ENCODE assay signal across 9 mouse cellular contexts in genomic region chr13:32312663-32313062, GRCm38 (mm10). TPM values are rescaled to one million over a fixed set of nuclear protein-coding genes. Genes with fewer than 3 reads are reported as not detected.
A peak's percentile ranks its signal among the peaks of the same experiment; 100 is the strongest.
DNase-seq lines count a peak whose midpoint lies in the region; ATAC-seq and TF ChIP-seq lines count a peak whose summit lies in the region.
"Had no signal": no experiment of that assay in that cellular context is flagged by ENCODE, and none has a peak within 500 bp of the region (broad histone marks: within the 10 kb centered on the region; RNA-seq: fewer than 3 reads in every experiment).

No protein-coding gene starts in this region.

- TF ChIP-seq CTCF in liver, adult 2 months (IDR thresholded peaks at IDR 0.05; ENCODE audit: low read depth, low read length): peak; percentile 76
- TF ChIP-seq CTCF in heart, postnatal 0 days (IDR thresholded peaks at IDR 0.05; ENCODE audit: low read depth): peak; percentile 89

- H3K79me2 ChIP-seq in liver, adult 2 months (ENCODE audit: control insufficient read depth, insufficient read depth, low read length): no peaks in the 10 kb centered on the region

- DNase-seq in liver, adult 2 months (ENCODE audit: extremely low read depth, low read depth, low spot score): peak; percentile 75
- DNase-seq in MN1 (ENCODE audit: low spot score): peak; percentile 9
- peak; percentile 23 to 49 for DNase-seq in cerebellum, postnatal 25 days
- peak; percentile 44 for DNase-seq in heart, postnatal 0 days (ENCODE audit: low spot score)
- DNase-seq in left cerebral cortex, postnatal 25 days (ENCODE audit: low spot score in 2 of 2): peak; percentile 38 to 56
- DNase-seq in retina, postnatal 7 days (ENCODE audit: low read depth, low spot score): peak; percentile 5

- H3K27ac ChIP-seq in liver, adult 2 months (replicated peaks; ENCODE audit: insufficient read depth, low read depth, low read length): no peak overlapping the region
- H3K27ac ChIP-seq in liver, embryonic 12.5 days: no peak overlapping the region
- no peak overlapping the region for H3K27ac ChIP-seq in heart, postnatal 0 days (ENCODE audit: low read depth)
- H3K27ac ChIP-seq in intestine, embryonic 15.5 days: no peak overlapping the region
- H3K27ac ChIP-seq: neural tube, embryonic 13.5 days had no signal

- H3K4me2 ChIP-seq in liver, embryonic 12.5 days: no peak overlapping the region
- no peak overlapping the region for H3K4me2 ChIP-seq in heart, postnatal 0 days (ENCODE audit: low read depth, low read length)
- H3K4me2 ChIP-seq in intestine, embryonic 15.5 days (replicated peaks): no peak overlapping the region
- H3K4me2 ChIP-seq: neural tube, embryonic 13.5 days had no signal

- ATAC-seq in liver, embryonic 12.5 days: no peak
- ATAC-seq in heart, postnatal 0 days (ENCODE audit: insufficient read depth, low read depth): peak; percentile 60; the same call in 1 of the 2 replicates
- no peak for ATAC-seq in intestine, embryonic 15.5 days

- no peak for TF ChIP-seq POLR2A in liver, adult 2 months (IDR thresholded peaks at IDR 0.05; ENCODE audit: extremely low read depth, insufficient read depth, low read length)

- intact Hi-C loops in left cerebral cortex, postnatal 25 days (cut with DNase I): loop anchor here (2.0 kb wide), 1 partner anchor 98 kb away; no protein-coding TSS in a partner anchor

- H3K27me3 ChIP-seq in liver, adult 2 months (ENCODE audit: control insufficient read depth, insufficient read depth, low read length): no peaks in the 10 kb centered on the region
- no peaks in the 10 kb centered on the region for H3K27me3 ChIP-seq in liver, embryonic 12.5 days (replicated peaks)
- no peaks in the 10 kb centered on the region for H3K27me3 ChIP-seq in heart, postnatal 0 days (ENCODE audit: control insufficient read depth, insufficient read depth, low read length)
- no peaks in the 10 kb centered on the region for H3K27me3 ChIP-seq in intestine, embryonic 15.5 days (replicated peaks)

- no peak for TF ChIP-seq EP300 in heart, postnatal 0 days (IDR thresholded peaks at IDR 0.05; ENCODE audit: low read depth)

- no peak overlapping the region for H3K9ac ChIP-seq in liver, adult 2 months (ENCODE audit: low read depth, low read length)
- no peak overlapping the region for H3K9ac ChIP-seq in liver, embryonic 12.5 days
- H3K9ac ChIP-seq in heart, postnatal 0 days (replicated peaks; ENCODE audit: low read depth, low read length): no peak overlapping the region
- H3K9ac ChIP-seq in intestine, embryonic 15.5 days: no peak overlapping the region
- H3K9ac ChIP-seq: neural tube, embryonic 13.5 days had no signal

- no peaks in the 10 kb centered on the region for H3K9me3 ChIP-seq in liver, embryonic 12.5 days (replicated peaks)
- H3K9me3 ChIP-seq in heart, postnatal 0 days (replicated peaks; ENCODE audit: control insufficient read depth, low read length): no peaks in the 10 kb centered on the region
- no peaks in the 10 kb centered on the region for H3K9me3 ChIP-seq in intestine, embryonic 15.5 days
- H3K9me3 ChIP-seq: neural tube, embryonic 13.5 days had no signal

- no peaks in the 10 kb centered on the region for H3K4me1 ChIP-seq in liver, adult 2 months (ENCODE audit: control insufficient read depth, insufficient read depth, low read length)
- no peaks in the 10 kb centered on the region for H3K4me1 ChIP-seq in liver, embryonic 12.5 days
- H3K4me1 ChIP-seq in heart, postnatal 0 days (ENCODE audit: control insufficient read depth, insufficient read depth): no peaks in the 10 kb centered on the region
- peaks cover 7% of the 10 kb centered on the region; the same call in 1 of the 2 replicates for H3K4me1 ChIP-seq in intestine, embryonic 15.5 days (replicated peaks)
- H3K4me1 ChIP-seq: neural tube, embryonic 13.5 days had no signal

- no peaks in the 10 kb centered on the region for H3K36me3 ChIP-seq in liver, adult 2 months (ENCODE audit: control insufficient read depth, insufficient read depth, low read length)
- H3K36me3 ChIP-seq in liver, embryonic 12.5 days: no peaks in the 10 kb centered on the region
- H3K36me3 ChIP-seq in heart, postnatal 0 days (replicated peaks; ENCODE audit: control insufficient read depth, insufficient read depth, low read length): no peaks in the 10 kb centered on the region
- H3K36me3 ChIP-seq in intestine, embryonic 15.5 days: no peaks in the 10 kb centered on the region
- H3K36me3 ChIP-seq: neural tube, embryonic 13.5 days had no signal

- H3K4me3 ChIP-seq in liver, adult 2 months (ENCODE audit: insufficient read depth, low read depth, low read length): no peak overlapping the region
- H3K4me3 ChIP-seq in liver, embryonic 12.5 days: no peak overlapping the region
- no peak overlapping the region for H3K4me3 ChIP-seq in heart, postnatal 0 days (ENCODE audit: low read depth, low read length)
- H3K4me3 ChIP-seq in intestine, embryonic 15.5 days (replicated peaks): no peak overlapping the region
- H3K4me3 ChIP-seq: neural tube, embryonic 13.5 days had no signal

- whole genome bisulfite sequencing in liver, adult 2 months: 35% methylated on average over 3 of the region's 3 CpGs
- 56% methylated on average over 3 of the region's 3 CpGs for WGBS in liver, embryonic 12.5 days (ENCODE audit: insufficient replicate concordance)
- WGBS in heart, postnatal 0 days: 42% methylated on average over 3 of the region's 3 CpGs
- WGBS in intestine, embryonic 15.5 days: 80% methylated on average over 3 of the region's 3 CpGs

RNA-seq across cellular contexts. Expression of gene Gmds, which starts 25.9 kb away (rescaled TPM):
- 3.5 and 6.9 TPM in 2 replicates for total RNA-seq in liver, adult 2 months (2014; rRNA removed)
- 3.2 and 3.3 TPM in 2 replicates for polyA plus RNA-seq in liver, adult 2 months (2012; rRNA removed)
- polyA plus RNA-seq in liver, embryonic 12.5 days (2016; fragmentation: Nextera tagmentation; extraction: Ambion mirVana): 12.2 and 14.6 TPM in 2 replicates
- 1.3 and 3.0 TPM in 2 replicates for total RNA-seq in heart, postnatal 0 days (2014; rRNA removed; ENCODE audit: low replicate concordance)
- 13.0 and 13.4 TPM in 2 replicates for polyA plus RNA-seq in heart, postnatal 0 days (2015; fragmentation: Nextera tagmentation; extraction: Ambion mirVana)
- total RNA-seq in left cerebral cortex, postnatal 25 days (2021): 10 to 100 TPM; 11.3 to 12.8 TPM
- polyA plus RNA-seq in intestine, embryonic 15.5 days (2015; fragmentation: Nextera tagmentation; extraction: Ambion mirVana): 170 and 177 TPM in 2 replicates

Comparison
In these comparisons a context has a peak if more than half of its experiments do, and no peak if none do; other contexts are left out.
1. DNase-seq: peak in every context shown above with its lines; median percentile 75 in liver, adult 2 months; 47 in left cerebral cortex, postnatal 25 days; 44 in heart, postnatal 0 days; 36 in cerebellum, postnatal 25 days; 9 in MN1; 5 in retina, postnatal 7 days.
2. RNA of gene Gmds, which starts 25.9 kb away (polyA plus RNA-seq): 170 to 177 TPM in intestine, embryonic 15.5 days; 12.2 to 14.6 TPM in liver, embryonic 12.5 days, 13.0 to 13.4 TPM in heart, postnatal 0 days and 3.2 to 3.3 TPM in liver, adult 2 months; every median in the first group is over 10 times any median in the second.